Mouse (Mus musculus): Measurements from ENCODE around the gene Synpo2.

DNA sequence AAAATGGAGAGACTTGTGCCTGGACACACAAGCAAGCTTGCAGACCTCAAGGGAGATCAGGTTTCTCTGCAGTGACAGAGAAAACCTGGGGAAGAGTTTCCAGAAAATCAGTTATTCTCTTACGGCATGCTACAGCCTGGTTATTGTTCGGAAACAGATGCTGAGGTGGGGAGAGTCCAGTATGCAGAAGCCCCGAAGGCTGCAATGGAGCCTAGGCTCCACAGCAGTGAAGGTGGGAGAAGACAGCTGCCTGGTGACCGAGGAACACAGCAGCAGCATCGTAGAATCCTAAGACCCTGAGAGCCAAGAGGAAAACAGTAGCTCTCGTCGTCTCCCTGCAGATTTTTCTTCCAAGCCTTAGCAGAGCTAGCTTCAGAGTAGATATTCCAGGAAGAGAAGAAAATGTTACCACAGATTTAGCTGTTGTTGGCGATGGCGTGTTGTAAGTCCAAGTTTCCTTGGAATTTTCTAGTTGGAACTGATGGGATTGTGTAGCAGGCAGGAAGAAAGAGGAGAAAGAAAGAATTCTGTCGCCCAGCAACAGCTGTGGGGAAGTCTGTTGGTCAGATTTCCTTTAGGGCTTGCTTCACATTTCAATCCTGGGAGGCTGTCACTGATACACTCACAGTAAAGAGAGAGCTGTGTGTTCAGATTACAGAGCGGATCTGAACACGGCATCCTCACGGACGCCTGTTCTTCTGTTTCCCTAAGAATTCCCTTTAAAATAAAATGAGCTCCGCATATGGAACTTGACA lies 48.4 kb downstream of the Synpo2 start:
- TF ChIP-seq CTCF (IDR thresholded peaks at IDR 0.05) (no peak), EP300 (IDR thresholded peaks at IDR 0.05) (no peak)

All from lung, postnatal 0 days (tissue).